Mouse (Mus musculus): ENCODE measurements at regions not wholly inside any gene's neighbourhood (a gene's known extent, or its start where the extent isn't known, plus 50 kb on each side); places are given as distances from the start of the nearest gene placed in this dataset.
"Not testable (repeated sequence)": the region's sequence is repeated elsewhere in the genome, so short reads cannot be mapped to it uniquely, and the experiment has no call there.

DNA sequence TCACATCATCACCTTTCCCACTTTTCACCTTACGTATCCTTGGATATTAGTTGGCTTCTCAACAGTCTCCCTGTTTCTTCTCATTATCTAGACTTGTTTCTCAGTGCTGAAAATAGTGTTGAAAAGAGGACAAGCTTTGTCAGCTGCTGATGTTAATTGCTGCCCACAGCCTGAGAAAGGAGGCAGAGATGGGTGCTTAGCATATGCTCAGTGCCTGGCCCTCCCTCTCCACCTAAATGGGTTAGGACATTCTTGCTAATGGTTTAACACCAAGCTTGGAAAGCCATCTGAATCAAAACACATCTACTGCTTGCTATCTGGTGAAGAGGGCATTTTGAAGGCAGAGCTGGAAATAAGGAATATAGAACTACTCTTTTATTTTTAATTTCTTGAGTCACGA, 298.5 kb upstream of the Meis2 start:
- H3K4me1 ChIP-seq (ENCODE audit: control insufficient read depth, insufficient read depth, low read length), result no peaks in the 10 kb centered on the region
- no peak overlapping the region for H3K4me3 ChIP-seq (ENCODE audit: low read depth, low read length)
- 89% methylated on average over 2 of the region's 2 CpGs for WGBS
- DNase-seq (ENCODE audit: low spot score, missing footprints), result no peak
- ATAC-seq (ENCODE audit: low FRiP score), result no peak
- no peaks in the 10 kb centered on the region for H3K27me3 ChIP-seq (ENCODE audit: control insufficient read depth, insufficient read depth, low read length)
- no peak overlapping the region for H3K9ac ChIP-seq (ENCODE audit: low read length)
- H3K27ac ChIP-seq (ENCODE audit: low read depth, low read length), result no peak overlapping the region
- no peak overlapping the region for H3K4me2 ChIP-seq
- H3K9me3 ChIP-seq (ENCODE audit: control insufficient read depth, low read length), result no peaks in the 10 kb centered on the region
- H3K36me3 ChIP-seq (ENCODE audit: control insufficient read depth, insufficient read depth, low read length), result no peaks in the 10 kb centered on the region

GRCm38 (mm10) chr2:116358145-116358544, 292.5 kb upstream of the Meis2 start:
- Histone ChIP-seq H3K4me1 (ENCODE audit: control insufficient read depth, insufficient read depth, low read length) (no peaks in the 10 kb centered on the region), H3K9me3 (ENCODE audit: control insufficient read depth, low read length) (no peaks in the 10 kb centered on the region), H3K27ac (ENCODE audit: low read depth, low read length) (no peak overlapping the region), H3K4me2 (no peak overlapping the region), H3K27me3 (ENCODE audit: control insufficient read depth, insufficient read depth, low read length) (no peaks in the 10 kb centered on the region), H3K9ac (ENCODE audit: low read length) (no peak overlapping the region), H3K36me3 (ENCODE audit: control insufficient read depth, insufficient read depth, low read length) (no peaks in the 10 kb centered on the region), H3K4me3 (ENCODE audit: low read depth, low read length) (no peak overlapping the region)
- no peak for ATAC-seq (ENCODE audit: low FRiP score)
- no peak for DNase-seq (ENCODE audit: low spot score, missing footprints)
- WGBS, result 14% methylated on average over 1 of the region's 1 CpGs

GRCm38 (mm10) chr2:116348530-116348914, 282.9 kb upstream of the Meis2 start:
- WGBS, result 79% methylated on average over 1 of the region's 1 CpGs
- Histone ChIP-seq H3K9me3 (ENCODE audit: control insufficient read depth, low read length) (no peaks in the 10 kb centered on the region), H3K4me2 (no peak overlapping the region), H3K27ac (ENCODE audit: low read depth, low read length) (no peak overlapping the region), H3K4me3 (ENCODE audit: low read depth, low read length) (no peak overlapping the region), H3K9ac (ENCODE audit: low read length) (no peak overlapping the region), H3K27me3 (ENCODE audit: control insufficient read depth, insufficient read depth, low read length) (no peaks in the 10 kb centered on the region), H3K4me1 (ENCODE audit: control insufficient read depth, insufficient read depth, low read length) (peaks cover 3% of the 10 kb centered on the region; the same call in 1 of the 2 replicates), H3K36me3 (ENCODE audit: control insufficient read depth, insufficient read depth, low read length) (no peaks in the 10 kb centered on the region)
- DNase-seq (ENCODE audit: low spot score, missing footprints) (no peak), ATAC-seq (ENCODE audit: low FRiP score) (no peak)

GRCm38 (mm10) chr2:116347827-116348529, 282.3 kb upstream of the Meis2 start:
- no peak overlapping the region for H3K4me2 ChIP-seq
- WGBS, result 93% methylated on average over 3 of the region's 3 CpGs
- no peak overlapping the region for H3K9ac ChIP-seq (ENCODE audit: low read length)
- DNase-seq (ENCODE audit: low spot score, missing footprints), result no peak
- no peak overlapping the region for H3K27ac ChIP-seq (ENCODE audit: low read depth, low read length)
- no peaks in the 10 kb centered on the region for H3K9me3 ChIP-seq (ENCODE audit: control insufficient read depth, low read length)
- H3K4me1 ChIP-seq (ENCODE audit: control insufficient read depth, insufficient read depth, low read length), result peaks cover 3% of the 10 kb centered on the region; the same call in 1 of the 2 replicates
- no peak for ATAC-seq (ENCODE audit: low FRiP score)
- no peak overlapping the region for H3K4me3 ChIP-seq (ENCODE audit: low read depth, low read length)
- H3K27me3 ChIP-seq (ENCODE audit: control insufficient read depth, insufficient read depth, low read length), result no peaks in the 10 kb centered on the region
- no peaks in the 10 kb centered on the region for H3K36me3 ChIP-seq (ENCODE audit: control insufficient read depth, insufficient read depth, low read length)

DNA sequence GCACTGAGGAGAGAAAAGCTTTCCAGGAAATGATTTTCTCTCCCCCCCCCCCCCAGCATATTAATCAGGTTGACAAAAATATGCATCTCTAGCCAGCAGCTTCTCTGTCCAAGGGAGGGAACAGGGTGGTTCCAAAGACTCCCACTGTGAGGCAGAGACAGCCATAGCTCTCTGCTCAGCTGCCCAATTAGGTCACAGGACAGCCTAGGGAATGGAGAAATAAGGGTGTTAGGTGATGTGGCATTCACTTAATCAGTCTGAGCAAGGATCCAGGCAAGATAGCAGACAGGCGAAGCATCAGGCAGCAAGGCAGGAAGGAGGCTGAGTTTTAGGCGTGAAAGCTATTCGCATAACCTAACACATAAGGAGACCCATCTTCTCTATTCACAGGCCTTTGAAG, 266.2 kb upstream of the Meis2 start:
- WGBS, result 87% methylated on average over 3 of the region's 3 CpGs
- Histone ChIP-seq H3K4me1 (ENCODE audit: control insufficient read depth, insufficient read depth, low read length) (no peaks in the 10 kb centered on the region), H3K9me3 (ENCODE audit: control insufficient read depth, low read length) (no peaks in the 10 kb centered on the region), H3K9ac (ENCODE audit: low read length) (no peak overlapping the region), H3K27ac (ENCODE audit: low read depth, low read length) (no peak overlapping the region), H3K27me3 (ENCODE audit: control insufficient read depth, insufficient read depth, low read length) (no peaks in the 10 kb centered on the region), H3K36me3 (ENCODE audit: control insufficient read depth, insufficient read depth, low read length) (no peaks in the 10 kb centered on the region), H3K4me3 (ENCODE audit: low read depth, low read length) (no peak overlapping the region), H3K4me2 (no peak overlapping the region)
- DNase-seq (ENCODE audit: low spot score, missing footprints) (no peak), ATAC-seq (ENCODE audit: low FRiP score) (no peak)

DNA sequence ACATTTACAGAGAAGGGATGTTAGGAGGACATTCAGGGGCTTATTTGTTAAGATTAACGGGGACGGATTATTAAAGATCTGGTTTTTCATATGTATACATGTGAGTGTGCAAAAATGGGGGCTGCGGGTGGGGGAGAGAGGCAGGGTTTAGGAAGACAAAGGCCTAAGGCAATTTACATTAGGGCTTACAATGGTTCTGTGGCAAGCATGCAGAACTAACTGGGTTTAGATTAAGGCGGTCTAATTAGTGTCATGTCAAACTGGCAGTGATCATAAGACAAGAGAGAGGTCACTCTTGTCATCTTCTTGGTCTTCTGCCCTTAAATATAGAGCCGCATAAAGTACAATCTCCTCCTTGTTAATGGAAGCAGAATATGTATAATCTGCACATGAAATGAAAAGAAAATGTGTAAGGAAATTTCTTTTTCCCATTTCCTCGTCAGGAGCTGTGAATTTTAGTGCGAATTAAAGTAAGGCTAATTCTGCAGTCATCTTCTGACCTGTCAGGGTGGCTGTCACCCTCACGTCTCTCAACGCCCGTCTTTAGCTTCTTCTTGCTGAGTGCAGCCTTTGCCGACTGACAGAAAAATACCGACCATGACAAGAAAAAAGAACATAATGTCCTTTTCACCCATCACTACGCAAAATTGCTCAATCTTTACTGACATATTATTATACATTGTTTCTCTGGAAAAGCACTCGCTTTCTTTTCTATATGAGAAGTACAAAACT, 256.6 kb upstream of the Meis2 start:
- Histone ChIP-seq H3K36me3 (ENCODE audit: control insufficient read depth, insufficient read depth, low read length) (no peaks in the 10 kb centered on the region), H3K9ac (ENCODE audit: low read length) (no peak overlapping the region), H3K27ac (ENCODE audit: low read depth, low read length) (no peak overlapping the region; the same call in 1 of the 2 replicates), H3K9me3 (ENCODE audit: control insufficient read depth, low read length) (no peaks in the 10 kb centered on the region), H3K27me3 (ENCODE audit: control insufficient read depth, insufficient read depth, low read length) (no peaks in the 10 kb centered on the region), H3K4me3 (ENCODE audit: low read depth, low read length) (no peak overlapping the region), H3K4me1 (ENCODE audit: control insufficient read depth, insufficient read depth, low read length) (peaks cover 4% of the 10 kb centered on the region; the same call in 1 of the 2 replicates), H3K4me2 (no peak overlapping the region)
- DNase-seq (ENCODE audit: low spot score, missing footprints) (no peak), ATAC-seq (ENCODE audit: low FRiP score) (peak; percentile 56; the same call in 1 of the 2 replicates)
- 72% methylated on average over 14 of the region's 14 CpGs for WGBS

DNA sequence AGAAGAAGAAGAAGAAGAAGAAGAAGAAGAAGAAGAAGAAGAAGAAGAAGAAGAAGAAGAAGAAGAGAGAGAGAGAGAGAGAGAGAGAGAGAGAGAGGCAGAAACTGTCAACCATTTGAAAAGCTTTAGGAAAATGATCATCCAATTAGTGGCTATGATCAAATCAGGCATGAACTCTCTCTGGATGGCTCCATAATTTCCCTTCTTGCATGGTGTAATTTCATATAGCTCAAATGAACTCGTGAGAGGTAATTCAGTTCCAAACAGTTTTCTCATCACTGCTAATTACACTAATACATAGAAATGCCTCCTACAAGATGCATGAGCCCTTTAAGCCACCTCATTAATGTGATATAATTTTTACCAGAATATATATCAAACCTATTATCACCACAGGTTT, 233.9 kb upstream of the Meis2 start:
- no peaks in the 10 kb centered on the region for H3K36me3 ChIP-seq (ENCODE audit: control insufficient read depth, insufficient read depth, low read length)
- H3K4me3 ChIP-seq (ENCODE audit: low read depth, low read length), result no peak overlapping the region
- no peaks in the 10 kb centered on the region for H3K9me3 ChIP-seq (ENCODE audit: control insufficient read depth, low read length)
- no peak overlapping the region for H3K27ac ChIP-seq (ENCODE audit: low read depth, low read length)
- no peaks in the 10 kb centered on the region for H3K4me1 ChIP-seq (ENCODE audit: control insufficient read depth, insufficient read depth, low read length)
- no peak for ATAC-seq (ENCODE audit: low FRiP score)
- whole genome bisulfite sequencing, result 89% methylated on average over 1 of the region's 1 CpGs
- H3K9ac ChIP-seq (ENCODE audit: low read length), result no peak overlapping the region
- H3K4me2 ChIP-seq, result no peak overlapping the region
- DNase-seq (ENCODE audit: low spot score, missing footprints), result no peak
- no peaks in the 10 kb centered on the region for H3K27me3 ChIP-seq (ENCODE audit: control insufficient read depth, insufficient read depth, low read length)

GRCm38 (mm10) chr2:116289886-116290285, 224.2 kb upstream of the Meis2 start:
- H3K4me3 ChIP-seq (ENCODE audit: low read depth, low read length), result no peak overlapping the region
- DNase-seq (ENCODE audit: low spot score, missing footprints), result no peak
- 88% methylated on average over 7 of the region's 7 CpGs for WGBS
- H3K4me2 ChIP-seq, result no peak overlapping the region
- H3K36me3 ChIP-seq (ENCODE audit: control insufficient read depth, insufficient read depth, low read length), result no peaks in the 10 kb centered on the region
- ATAC-seq (ENCODE audit: low FRiP score), result no peak
- H3K9me3 ChIP-seq (ENCODE audit: control insufficient read depth, low read length), result no peaks in the 10 kb centered on the region
- no peaks in the 10 kb centered on the region for H3K4me1 ChIP-seq (ENCODE audit: control insufficient read depth, insufficient read depth, low read length)
- no peak overlapping the region for H3K9ac ChIP-seq (ENCODE audit: low read length)
- H3K27me3 ChIP-seq (ENCODE audit: control insufficient read depth, insufficient read depth, low read length), result no peaks in the 10 kb centered on the region
- H3K27ac ChIP-seq (ENCODE audit: low read depth, low read length), result no peak overlapping the region

DNA sequence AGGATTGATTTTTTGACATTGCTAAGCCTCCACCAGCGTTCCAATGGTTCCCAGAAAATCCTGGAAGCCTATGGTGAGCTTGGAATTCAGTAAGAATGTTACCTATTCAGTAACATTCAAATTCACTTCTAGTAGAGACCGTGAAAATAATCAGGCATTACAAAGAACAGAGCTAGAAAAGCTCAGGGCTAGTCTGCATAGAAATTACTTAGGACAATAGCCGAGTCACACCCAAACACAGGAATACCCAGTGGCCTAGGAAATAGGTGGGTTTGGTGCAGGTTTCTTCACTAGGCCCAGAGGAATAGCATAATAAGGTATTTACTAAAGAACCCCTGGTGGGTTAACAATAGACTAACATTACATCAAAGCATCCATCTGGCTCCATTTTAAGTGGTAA, 177.6 kb upstream of the Meis2 start:
- not testable (repeated sequence) for ATAC-seq (ENCODE audit: low FRiP score); H3K27me3 ChIP-seq (ENCODE audit: control insufficient read depth, insufficient read depth, low read length); H3K9me3 ChIP-seq (ENCODE audit: control insufficient read depth, low read length); H3K27ac ChIP-seq (ENCODE audit: low read depth, low read length); H3K4me2 ChIP-seq; DNase-seq (ENCODE audit: low spot score, missing footprints); H3K4me1 ChIP-seq (ENCODE audit: control insufficient read depth, insufficient read depth, low read length); H3K36me3 ChIP-seq (ENCODE audit: control insufficient read depth, insufficient read depth, low read length); H3K9ac ChIP-seq (ENCODE audit: low read length); H3K4me3 ChIP-seq (ENCODE audit: low read depth, low read length)
- 48% methylated on average over 3 of the region's 3 CpGs for WGBS
